Mouse (Mus musculus) activated CD4-positive, CD25-positive, alpha-beta regulatory T cell, adult 4 months (primary cell): Measurements from ENCODE around the gene Olfr370. TPM values are rescaled to one million over a fixed set of nuclear protein-coding genes. Genes with fewer than 3 reads are reported as not detected.
A peak's percentile ranks its signal among the peaks of the same experiment; 100 is the strongest.

Experiments
- ATAC-seq: one replicate; pipeline ENCODE4 v1.8.0; 2017
- polyA plus RNA-seq, 2 experiments: library from polyadenylated mRNA; unstranded; fragments of 100-300 nt; shearing (Covaris generic); gene quantifications; one replicate each; pipeline ENCODE4 v1.2.1; 2017

Olfr370 gene
- polyA plus RNA-seq, 2 experiments from 2014 or later: not detected

GRCm38 (mm10) chr8:83575561-83576515 lies 40.3 kb downstream of the Olfr370 start:
- no peak for ATAC-seq

GRCm38 (mm10) chr8:83576516-83576895 lies 40.9 kb downstream of the Olfr370 start:
- no peak for ATAC-seq

- ATAC-seq: no peak
Measured at GRCm38 (mm10) chr8:83576921-83577320, 41.3 kb downstream of the Olfr370 start.

GRCm38 (mm10) chr8:83577384-83577791 lies 41.8 kb downstream of the Olfr370 start:
- ATAC-seq: no peak

GRCm38 (mm10) chr8:83578131-83579055 lies 42.8 kb downstream of the Olfr370 start:
- ATAC-seq: no peak

GRCm38 (mm10) chr8:83579676-83580075 lies 44.1 kb downstream of the Olfr370 start:
- no peak for ATAC-seq

GRCm38 (mm10) chr8:83580826-83581225 lies 45.2 kb downstream of the Olfr370 start:
- no peak for ATAC-seq

GRCm38 (mm10) chr8:83582226-83582625 lies 46.6 kb downstream of the Olfr370 start:
- ATAC-seq: no peak

GRCm38 (mm10) chr8:83583236-83583635 lies 47.7 kb downstream of the Olfr370 start:
- no peak for ATAC-seq

- no peak for ATAC-seq
Measured at GRCm38 (mm10) chr8:83584771-83585170, 49.2 kb downstream of the Olfr370 start.

GRCm38 (mm10) chr8:83585333-83585732 lies 49.8 kb downstream of the Olfr370 start:
- ATAC-seq: no peak

GRCm38 (mm10) chr8:83587644-83588043 lies 52.1 kb downstream of the Olfr370 start:
- no peak for ATAC-seq

- no peak for ATAC-seq
Measured at GRCm38 (mm10) chr8:83588886-83589285, 53.3 kb downstream of the Olfr370 start.

GRCm38 (mm10) chr8:83590488-83591023 lies 55.0 kb downstream of the Olfr370 start:
- no peak for ATAC-seq

- ATAC-seq: no peak
Measured at GRCm38 (mm10) chr8:83592682-83593081, 57.1 kb downstream of the Olfr370 start.

- peak; percentile 12 for ATAC-seq
Measured at GRCm38 (mm10) chr8:83593325-83594166, 58.0 kb downstream of the Olfr370 start.

- peak; percentile 93 for ATAC-seq
Measured at GRCm38 (mm10) chr8:83594167-83595049, 58.8 kb downstream of the Olfr370 start.
